Mouse (Mus musculus) left cerebral cortex, adult 18-20 months (tissue): Measurements from ENCODE around the gene Tmbim6. TPM values are rescaled to one million over a fixed set of nuclear protein-coding genes. Genes with fewer than 3 reads are reported as not detected.
A peak's percentile ranks its signal among the peaks of the same experiment; 100 is the strongest.

ENCODE experiments used
- DNase-seq, 2 experiments: peaks; one replicate each; pipeline ENCODE4 v3.0.0; 2021 to 2022; ENCODE audit warnings: low spot score in 2 of 2, mixed read lengths in 1 of 2
- long read RNA-seq, 2 experiments: library from polyadenylated mRNA; stranded (forward); transcript quantifications; one replicate each; pipeline ENCODE4 v2.0.0; 2021
- total RNA-seq, 2 experiments: library from RNA; stranded (reverse); gene quantifications; 2 replicates each; pipeline ENCODE4 v1.2.3; 2021

The Tmbim6 gene
- total RNA-seq, result 100 to 1,000 TPM; 331 to 338 TPM
- long read RNA-seq, experiment 1, transcript Tmbim6-206 (11 exons, 1,148 nt), result minor isoform, 9 of 527 reads
- long read RNA-seq, experiment 1, transcript Tmbim6-201 (10 exons, 2,452 nt), result major isoform, 386 of 527 reads
- long read RNA-seq, experiment 1, transcript Tmbim6-202 (10 exons, 944 nt), result minor isoform, 68 of 527 reads
- long read RNA-seq, experiment 1, partial matches to known transcripts, result 49 of 527 reads
- long read RNA-seq, experiment 1, other reads (novel, unspliced or antisense), result 10 of 527 reads
- long read RNA-seq, experiment 2, transcript Tmbim6-202 (10 exons, 944 nt), result minor isoform, 58 of 396 reads
- long read RNA-seq, experiment 2, transcript Tmbim6-201 (10 exons, 2,452 nt), result major isoform, 283 of 396 reads
- long read RNA-seq, experiment 2, partial matches to known transcripts, result 41 of 396 reads
- long read RNA-seq, experiment 2, other reads (novel, unspliced or antisense), result 7 of 396 reads

GRCm38 (mm10) chr15:99392486-99393385 is at the start of gene Tmbim6:
Tmbim6 (plus strand) TSS chr15:99392882.
- peak; percentile 97 to 99 for DNase-seq

GRCm38 (mm10) chr15:99343414-99344147 is 49.1 kb upstream of the Tmbim6 start:
- peak; percentile 41 to 68 for DNase-seq

GRCm38 (mm10) chr15:99344148-99344870 is 48.4 kb upstream of the Tmbim6 start:
- no peak for DNase-seq

DNA sequence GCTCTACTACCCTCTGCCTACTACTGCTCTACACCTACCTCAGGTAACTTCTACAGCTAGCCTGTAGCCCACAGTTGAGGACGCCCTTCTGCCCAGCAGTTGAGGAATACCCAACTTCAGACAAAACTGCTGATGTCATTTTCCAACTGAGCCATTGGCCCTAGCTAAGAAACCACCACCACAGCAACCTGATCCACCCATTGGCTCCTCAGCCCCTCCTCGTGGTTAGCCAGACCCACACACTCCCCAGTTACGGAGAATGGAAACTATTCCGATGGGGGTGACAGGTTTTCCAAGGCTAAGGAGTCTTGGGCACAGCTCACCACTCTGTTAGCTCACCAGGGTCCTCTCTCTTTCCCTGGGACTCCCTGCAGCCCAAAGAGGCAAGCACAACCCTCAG is 47.7 kb upstream of the Tmbim6 start:
- DNase-seq, result no peak

GRCm38 (mm10) chr15:99351610-99352009 is 41.1 kb upstream of the Tmbim6 start:
- no peak for DNase-seq

DNA sequence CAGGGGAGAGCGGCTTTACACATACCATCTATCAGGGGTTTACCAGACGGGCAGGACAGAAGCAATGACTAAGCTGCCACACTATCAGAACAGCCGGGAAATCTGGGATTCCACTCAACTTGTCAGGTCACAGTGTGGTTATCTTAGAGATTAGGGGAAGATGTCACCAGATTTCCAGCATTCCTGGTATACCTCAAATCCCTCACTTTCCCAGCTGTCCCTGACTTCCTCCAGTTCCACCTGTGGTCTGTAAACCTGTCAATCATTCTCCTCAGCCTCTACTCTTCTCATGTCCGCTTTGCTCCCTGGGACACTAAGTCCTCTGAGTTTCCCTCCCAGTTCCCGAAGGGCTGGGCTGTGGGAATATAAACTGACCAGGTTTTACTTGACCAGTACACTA is 40.4 kb upstream of the Tmbim6 start:
- no peak for DNase-seq

- no peak for DNase-seq
These were observed 37.0 kb upstream of the Tmbim6 start for GRCm38 (mm10) chr15:99355660-99356059.

- DNase-seq, result no peak
These were observed 36.2 kb upstream of the Tmbim6 start for GRCm38 (mm10) chr15:99356462-99356861.

- no peak for DNase-seq
These were observed 33.7 kb upstream of the Tmbim6 start for GRCm38 (mm10) chr15:99358952-99359351.

GRCm38 (mm10) chr15:99364022-99364530 is 28.6 kb upstream of the Tmbim6 start:
- no peak for DNase-seq

DNA sequence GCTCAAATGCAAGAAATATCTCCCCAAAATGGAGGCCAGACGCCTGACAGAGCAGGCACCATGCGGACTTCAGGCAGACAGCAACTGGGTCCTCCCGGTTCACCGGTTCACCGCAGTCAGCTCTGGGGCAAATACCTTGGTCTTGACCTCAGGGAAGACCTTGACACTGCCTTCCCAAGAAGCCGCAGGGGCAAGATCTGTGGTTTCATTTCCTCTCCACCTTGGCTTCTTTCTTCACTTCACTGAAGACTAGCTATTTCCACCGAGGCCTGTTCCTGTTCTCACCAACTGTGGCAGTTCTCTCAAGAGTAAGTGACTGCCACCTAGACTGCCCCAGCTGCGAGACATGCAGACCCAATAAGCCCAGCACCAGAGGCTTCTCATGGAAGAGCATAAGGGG is 27.8 kb upstream of the Tmbim6 start:
- no peak for DNase-seq

- DNase-seq, result no peak
These were observed 24.0 kb upstream of the Tmbim6 start for GRCm38 (mm10) chr15:99368583-99369266.

- DNase-seq, result no peak
These were observed 23.1 kb upstream of the Tmbim6 start for GRCm38 (mm10) chr15:99369391-99370171.

GRCm38 (mm10) chr15:99370259-99370691 is 22.4 kb upstream of the Tmbim6 start, which contains the start of gene Fmnl3:
Fmnl3 (minus strand) TSS chr15:99370482.
- peak; percentile 93 to 97 for DNase-seq

DNA sequence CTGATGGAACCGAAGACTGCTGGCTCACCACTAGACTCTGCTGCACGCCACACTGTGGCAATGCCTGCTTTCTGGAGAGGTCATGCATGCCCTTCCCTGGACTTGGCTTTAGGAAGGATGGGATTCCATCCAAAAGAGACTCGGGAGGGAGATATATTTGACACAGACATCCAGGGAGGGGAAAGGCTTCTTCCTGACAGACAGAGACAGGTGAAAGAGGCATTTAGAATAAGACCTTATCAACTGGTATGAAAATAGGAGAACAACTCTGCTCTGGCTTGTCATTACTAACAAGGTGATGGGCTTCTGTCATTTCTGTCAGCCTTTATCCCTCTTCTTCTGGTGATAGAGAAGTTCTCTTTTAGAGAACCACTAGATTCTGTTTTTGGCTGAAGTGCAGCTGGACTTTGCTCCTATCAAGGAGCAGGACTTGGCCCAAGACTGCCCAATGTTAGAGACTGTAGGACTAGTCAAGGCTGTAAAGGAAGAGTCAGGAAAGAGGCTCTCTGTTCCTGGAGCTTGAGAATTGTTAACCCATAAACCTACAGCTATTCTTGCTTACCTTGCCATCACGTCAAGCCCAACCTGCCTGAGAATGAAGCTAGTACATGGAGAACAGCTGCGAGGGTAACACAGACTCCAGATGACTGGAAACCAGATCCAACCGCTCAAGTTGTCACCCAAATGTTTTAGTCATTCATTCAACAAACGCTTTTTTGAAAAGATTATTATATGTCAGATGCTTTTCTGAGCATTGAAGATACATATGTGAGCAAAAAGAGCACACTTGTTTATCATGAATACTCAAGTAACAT is 20.9 kb upstream of the Tmbim6 start:
- DNase-seq, result no peak

DNA sequence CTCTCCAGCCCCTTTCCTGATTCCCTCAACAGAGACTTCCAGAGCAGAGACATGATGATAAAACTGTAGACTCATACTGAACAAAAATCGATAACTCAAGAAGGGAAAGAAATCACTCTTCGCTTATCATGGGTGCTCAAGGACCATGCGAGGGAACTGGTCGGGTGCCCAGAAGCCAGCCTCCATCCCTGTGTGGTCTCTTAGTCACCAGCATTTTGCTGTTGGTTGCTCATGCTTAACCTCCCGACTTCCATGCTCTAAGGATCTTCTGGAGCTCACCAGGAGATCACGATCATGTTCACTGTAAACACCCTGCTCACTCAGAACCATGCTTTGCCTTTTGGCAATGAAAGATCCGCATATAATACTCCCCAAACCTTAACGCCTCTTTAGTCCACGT is 19.9 kb upstream of the Tmbim6 start:
- DNase-seq, result no peak

- no peak for DNase-seq
These were observed 17.6 kb upstream of the Tmbim6 start for GRCm38 (mm10) chr15:99375036-99375435.

GRCm38 (mm10) chr15:99375581-99375980 is 17.1 kb upstream of the Tmbim6 start:
- no peak for DNase-seq
